Mouse (Mus musculus) adrenal gland, adult (tissue): ENCODE measurements around the gene Stra6.
A peak's percentile ranks its signal among the peaks of the same experiment; 100 is the strongest.

Experiments used
- DNase-seq, 2 experiments: peaks; one replicate each; pipeline ENCODE4 v3.0.0; 2022 to 2023; ENCODE audit warnings: low spot score in 1 of 2; ENCODE audit not compliant: inconsistent age in 2 of 2

Stra6 gene

DNA sequence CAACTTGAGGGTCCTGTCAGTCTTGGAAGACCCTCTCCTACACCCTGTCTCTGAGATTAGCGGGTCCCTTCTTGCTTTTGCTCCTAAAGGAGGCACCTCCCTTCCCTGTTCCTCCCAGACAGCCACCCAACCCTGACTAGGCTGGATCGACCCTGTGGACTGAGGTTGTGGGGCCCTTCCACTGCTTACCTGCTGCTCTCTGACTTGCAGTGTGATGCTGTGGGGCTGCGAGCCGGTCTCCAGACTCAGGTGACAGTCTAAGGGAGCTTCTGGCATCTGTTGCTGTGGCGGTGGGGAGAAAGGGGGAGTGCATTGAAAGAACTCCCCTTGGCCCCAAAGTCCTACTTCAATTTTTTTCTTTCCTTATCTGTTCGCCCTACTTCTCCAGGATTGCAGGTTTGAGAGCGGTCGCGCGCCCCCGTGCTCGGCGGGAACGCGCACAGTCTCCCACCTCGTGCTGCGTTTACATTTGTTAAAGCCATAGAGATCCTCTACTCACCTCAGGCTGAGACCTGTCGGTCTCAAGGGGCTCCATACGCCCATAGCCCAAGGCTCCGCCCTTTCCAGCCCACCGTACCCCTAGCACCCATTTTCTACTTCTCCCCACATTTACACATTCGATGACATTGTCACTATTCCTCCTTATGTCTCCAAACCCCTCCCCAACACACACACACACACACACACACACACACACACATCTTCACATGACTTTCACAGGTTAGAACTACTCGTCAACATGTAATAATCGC lies 137.7 kb downstream of the Stra6 start:
- DNase-seq: no peak

DNA sequence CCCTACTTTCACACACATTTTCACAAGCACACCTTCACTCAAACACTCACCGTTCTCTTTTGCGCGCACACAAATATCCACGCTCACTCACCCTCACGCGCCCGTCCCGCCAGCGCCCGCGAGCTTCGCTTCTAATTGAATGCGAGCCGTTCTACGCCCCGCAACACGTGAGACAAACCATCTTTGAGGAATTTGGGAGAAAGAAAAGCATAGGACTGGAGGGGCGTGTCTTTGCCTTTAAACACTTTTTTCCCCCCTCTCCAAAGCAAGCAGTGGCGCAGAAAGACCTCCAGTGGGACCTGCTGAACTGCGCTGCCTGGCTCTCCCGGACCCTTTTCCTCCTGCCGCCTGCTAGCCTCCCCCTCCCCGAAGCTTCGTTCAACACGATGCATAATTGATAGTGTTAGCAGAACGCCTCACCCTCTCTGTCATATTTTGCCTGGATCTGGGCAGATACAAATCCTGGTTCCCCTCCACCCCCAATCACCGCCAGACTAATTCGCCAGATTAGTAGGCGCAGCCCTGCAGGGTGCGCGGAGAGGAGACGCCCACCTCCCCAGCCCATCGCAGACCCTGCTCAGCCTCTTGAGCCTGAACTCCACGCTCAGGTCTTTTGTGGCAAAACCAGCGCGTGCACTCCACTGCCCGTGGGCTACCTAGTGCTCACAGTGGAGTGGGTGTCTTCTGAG lies 138.4 kb downstream of the Stra6 start:
- peak in 1 of 2 experiments; percentile 34 for DNase-seq

DNA sequence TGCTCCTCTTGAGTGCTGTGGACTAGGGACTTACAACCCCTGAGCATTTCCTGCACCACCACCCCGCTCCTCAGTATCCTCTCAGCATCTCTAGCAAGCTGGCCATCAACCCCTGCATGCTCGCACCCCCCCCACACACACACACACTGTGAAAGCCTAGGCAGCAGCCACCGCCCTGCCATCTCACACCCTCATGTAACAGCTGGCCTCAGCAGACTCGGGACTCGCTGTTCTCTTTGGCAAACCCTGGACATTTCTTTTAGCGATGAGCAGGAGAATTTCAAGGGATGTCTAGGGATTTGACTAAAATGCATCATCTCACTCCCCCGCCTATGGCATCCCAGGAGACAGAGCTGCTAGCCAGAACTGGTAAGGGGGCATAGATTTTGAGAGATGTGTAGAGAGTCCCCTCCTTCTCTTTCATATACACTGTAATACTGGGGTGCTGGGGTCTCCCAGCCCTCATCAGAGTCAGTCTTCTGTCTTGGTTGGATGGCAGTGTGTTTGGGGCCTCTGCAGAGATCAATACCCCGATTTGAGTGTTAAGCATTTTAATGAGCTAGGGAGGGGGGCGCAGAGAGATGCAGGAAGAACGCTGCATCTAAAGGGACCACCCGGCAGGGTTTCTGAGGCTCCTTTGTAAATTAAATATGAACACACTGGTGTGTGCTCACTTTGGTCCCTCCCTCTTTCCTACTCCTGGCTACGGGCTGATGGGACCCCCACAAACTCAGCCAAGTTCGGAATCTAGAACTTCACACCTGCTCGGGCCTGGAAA lies 139.3 kb downstream of the Stra6 start:
- no peak for DNase-seq
